Mouse (Mus musculus) E14TG2a.4 (cell line): ENCODE measurements around the gene Aldh1l1.

Source experiments
- H3K27me3 ChIP-seq: 2 replicates; pipeline ENCODE4 v1.6.1; 2014; ENCODE audit warnings: low read length, control low read depth; ENCODE audit not compliant: insufficient read depth
- H3K36me3 ChIP-seq: 2 replicates; pipeline ENCODE4 v1.6.1; 2014; ENCODE audit warnings: low read length, control low read depth; ENCODE audit not compliant: insufficient read depth
- H3K4me1 ChIP-seq: replicated peaks from 2 replicates; pipeline ENCODE4 v1.6.1; 2014; ENCODE audit warnings: low read depth, low read length, control low read depth
- H3K4me3 ChIP-seq: replicated peaks from 2 replicates; pipeline ENCODE4 v1.5.1; 2014; ENCODE audit warnings: mild to moderate bottlenecking, low read length
- H3K9me3 ChIP-seq: 2 replicates; pipeline ENCODE4 v1.6.1; 2014; ENCODE audit warnings: low read length, control low read depth
- CTCF ChIP-seq: conservative IDR thresholded peaks from 2 replicates; pipeline ENCODE4 v1.5.1; 2014; ENCODE audit warnings: low read length
- NANOG ChIP-seq: IDR thresholded peaks from 2 replicates; pipeline ENCODE4 v1.6.1; 2014; ENCODE audit warnings: borderline replicate concordance, low read length, mixed read lengths
- POU5F1 ChIP-seq: IDR thresholded peaks from 2 replicates; pipeline ENCODE4 v1.6.1; 2014; ENCODE audit warnings: low read length, borderline replicate concordance

Aldh1l1 gene

DNA sequence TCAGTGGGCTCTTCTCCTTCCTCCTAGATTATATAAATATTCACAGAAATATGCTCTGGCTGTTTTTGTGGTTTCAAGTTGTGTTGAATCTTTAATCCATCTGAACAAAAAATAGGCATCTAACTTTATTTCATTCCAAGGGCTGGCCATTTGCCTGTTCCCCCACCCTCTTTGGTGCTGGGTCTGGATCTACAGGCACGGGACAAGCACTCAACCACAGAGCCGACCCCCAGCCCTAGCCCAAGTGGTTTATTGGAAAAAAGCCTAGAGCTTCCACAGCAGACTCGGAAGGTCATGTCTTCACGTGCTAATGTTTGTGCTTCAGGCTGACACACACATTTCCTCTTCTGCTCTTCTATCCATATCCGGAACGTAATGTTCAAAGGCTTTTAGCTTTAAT, 19.7 kb downstream of the Aldh1l1 start:
- Histone ChIP-seq H3K36me3 (no peaks in the 10 kb centered on the region), H3K27me3 (peaks cover 7% of the 10 kb centered on the region; the same call in 1 of the 2 replicates), H3K4me3 (no peak overlapping the region), H3K9me3 (0 out of 2 replicates have a peak, but pooled peaks cover 4% of the 10 kb centered on the region), H3K4me1 (peaks cover 45% of the 10 kb centered on the region)
- TF ChIP-seq POU5F1 (no peak), CTCF (no peak), NANOG (no peak)

DNA sequence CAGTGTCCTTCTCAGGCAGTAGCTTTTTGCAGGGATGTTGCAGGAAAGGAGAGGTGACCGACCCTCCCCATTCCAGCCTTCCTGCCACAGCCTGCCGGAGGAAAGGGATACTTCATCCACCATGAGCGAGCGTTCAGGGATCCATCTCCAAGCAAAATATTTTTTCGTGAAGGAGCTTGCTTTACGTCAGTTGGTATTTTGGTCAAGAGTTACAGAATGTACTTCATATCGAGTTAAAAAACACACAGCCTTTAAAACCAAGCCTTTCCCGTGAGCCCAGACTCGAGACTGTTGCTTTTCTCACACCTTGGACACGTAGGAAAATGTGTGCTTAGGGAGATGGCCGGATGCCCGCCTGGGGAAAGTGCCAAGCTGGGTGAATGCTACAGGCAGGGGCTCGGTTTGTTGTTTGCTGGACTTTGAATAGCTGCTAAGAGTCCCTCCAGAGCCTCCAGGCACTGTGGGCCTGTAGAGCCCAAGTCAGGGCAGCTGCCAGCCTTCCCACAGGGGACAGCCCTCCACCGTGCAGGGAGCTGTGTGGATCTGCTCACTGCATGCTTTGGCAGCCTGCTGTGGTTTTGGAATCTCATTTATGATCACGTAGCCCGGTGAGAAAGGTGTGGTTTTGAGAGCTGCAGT, 20.6 kb downstream of the Aldh1l1 start:
- peaks cover 2% of the 10 kb centered on the region; the same call in 1 of the 2 replicates for H3K27me3 ChIP-seq
- peaks cover 47% of the 10 kb centered on the region for H3K4me1 ChIP-seq
- H3K9me3 ChIP-seq: 0 out of 2 replicates have a peak, but pooled peaks cover 4% of the 10 kb centered on the region
- H3K4me3 ChIP-seq: peak overlapping the region; percentile 26; the same call in 1 of the 2 replicates
- no peaks in the 10 kb centered on the region for H3K36me3 ChIP-seq
- TF ChIP-seq POU5F1: no peak
- TF ChIP-seq NANOG: no peak
- TF ChIP-seq CTCF: no peak

DNA sequence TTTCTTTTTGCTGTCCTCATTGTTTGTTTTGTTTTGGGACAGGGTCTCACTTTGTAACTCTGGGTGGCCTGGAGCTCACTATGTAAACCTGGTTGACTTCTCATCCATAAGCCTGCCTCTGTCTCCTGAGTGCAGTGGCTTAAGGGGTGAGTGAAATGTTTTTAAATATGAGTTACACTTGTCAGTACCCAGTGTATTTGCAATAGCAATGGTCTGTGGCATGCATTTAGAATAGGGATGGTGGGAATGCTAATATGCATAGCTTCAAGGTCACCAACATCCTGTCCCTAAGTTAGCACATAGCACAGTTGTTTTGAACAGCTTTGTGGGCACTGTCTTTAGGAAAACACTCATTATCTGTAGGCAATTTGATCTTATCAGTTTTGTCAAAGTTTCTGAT, 21.2 kb downstream of the Aldh1l1 start:
- Histone ChIP-seq H3K36me3 (no peaks in the 10 kb centered on the region), H3K9me3 (0 out of 2 replicates have a peak, but pooled peaks cover 4% of the 10 kb centered on the region)
- TF ChIP-seq POU5F1: no peak
- no peak for TF ChIP-seq NANOG
- no peak for TF ChIP-seq CTCF

DNA sequence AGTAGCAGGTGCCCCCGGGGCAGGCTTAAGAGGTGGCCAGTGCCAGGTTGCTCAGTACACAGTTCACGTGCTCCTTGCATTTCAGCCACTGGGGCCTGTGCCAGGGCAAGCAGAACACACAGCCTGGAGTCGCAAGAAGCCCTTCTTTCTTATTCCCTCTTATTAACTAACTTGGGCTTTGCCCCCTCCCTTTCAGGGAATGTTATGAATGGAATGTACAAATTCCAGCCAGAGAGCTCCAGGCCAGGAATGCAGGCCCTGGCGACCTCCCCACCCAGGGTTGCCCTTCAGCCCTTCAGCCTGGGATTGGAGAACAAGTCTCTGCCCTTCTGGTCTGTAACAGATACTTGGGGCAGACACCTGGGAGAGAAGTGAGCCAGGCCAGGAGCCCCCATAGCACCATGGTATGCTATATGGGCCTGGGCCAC, 22.0 kb downstream of the Aldh1l1 start:
- Histone ChIP-seq H3K4me3 (peak overlapping the region; percentile 37; the same call in 1 of the 2 replicates), H3K9me3 (0 out of 2 replicates have a peak, but pooled peaks cover 4% of the 10 kb centered on the region), H3K36me3 (no peaks in the 10 kb centered on the region), H3K4me1 (peaks cover 61% of the 10 kb centered on the region), H3K27me3 (no peaks in the 10 kb centered on the region; the same call in 1 of the 2 replicates)
- no peak for TF ChIP-seq CTCF

More for the DNA sequence above, 21.2 kb downstream of the Aldh1l1 start:
- Histone ChIP-seq H3K27me3 (peaks cover 2% of the 10 kb centered on the region; the same call in 1 of the 2 replicates), H3K4me1 (peaks cover 53% of the 10 kb centered on the region), H3K4me3 (0 out of 2 replicates have a peak overlapping the region, but pooled peaks have one; percentile 37)

DNA sequence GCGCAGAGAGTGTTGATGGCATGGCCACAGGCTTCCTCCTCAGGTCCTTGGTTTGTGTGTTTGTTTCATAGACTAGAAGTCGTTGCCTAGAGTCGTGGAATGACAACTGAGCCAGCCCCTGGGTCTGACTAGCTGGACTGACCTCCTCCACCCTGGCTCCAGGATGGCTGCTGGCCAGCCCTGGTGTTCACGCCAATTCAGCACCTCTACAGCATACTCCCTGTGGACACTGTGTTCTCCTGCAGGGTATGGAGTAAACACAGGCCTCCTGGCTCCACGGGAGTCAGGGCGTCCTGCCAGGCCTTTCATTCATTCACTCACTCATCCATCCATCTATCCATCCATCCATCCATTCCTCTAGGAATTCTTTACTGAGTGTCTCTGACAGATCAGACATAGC, 22.9 kb downstream of the Aldh1l1 start:
- Histone ChIP-seq H3K36me3 (no peaks in the 10 kb centered on the region), H3K27me3 (no peaks in the 10 kb centered on the region; the same call in 1 of the 2 replicates), H3K4me3 (no peak overlapping the region), H3K9me3 (0 out of 2 replicates have a peak, but pooled peaks cover 4% of the 10 kb centered on the region), H3K4me1 (peaks cover 70% of the 10 kb centered on the region)
- TF ChIP-seq NANOG (no peak), CTCF (no peak), POU5F1 (no peak)

DNA sequence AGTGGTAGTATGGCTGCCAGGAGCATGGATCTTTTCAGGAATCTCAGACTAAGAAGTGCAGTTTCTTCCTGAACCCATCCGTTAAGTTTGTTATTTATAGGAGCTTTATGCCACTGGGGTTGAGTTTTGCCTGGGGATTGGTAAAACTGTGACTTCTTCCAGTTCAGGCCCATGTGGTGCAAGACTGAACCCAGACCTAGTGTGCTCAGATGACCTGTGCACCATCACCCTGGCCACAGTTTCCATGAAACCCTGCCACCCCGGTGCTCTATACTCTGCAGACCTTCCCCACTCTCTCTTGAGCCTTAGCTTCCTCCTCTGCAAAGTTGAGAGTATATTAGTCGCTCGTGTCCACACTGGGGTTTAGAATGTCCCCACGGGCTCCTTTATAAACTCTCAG, 26.2 kb downstream of the Aldh1l1 start:
- Histone ChIP-seq H3K36me3 (no peaks in the 10 kb centered on the region), H3K4me3 (no peak overlapping the region)
- TF ChIP-seq NANOG (no peak), CTCF (no peak), POU5F1 (no peak)

DNA sequence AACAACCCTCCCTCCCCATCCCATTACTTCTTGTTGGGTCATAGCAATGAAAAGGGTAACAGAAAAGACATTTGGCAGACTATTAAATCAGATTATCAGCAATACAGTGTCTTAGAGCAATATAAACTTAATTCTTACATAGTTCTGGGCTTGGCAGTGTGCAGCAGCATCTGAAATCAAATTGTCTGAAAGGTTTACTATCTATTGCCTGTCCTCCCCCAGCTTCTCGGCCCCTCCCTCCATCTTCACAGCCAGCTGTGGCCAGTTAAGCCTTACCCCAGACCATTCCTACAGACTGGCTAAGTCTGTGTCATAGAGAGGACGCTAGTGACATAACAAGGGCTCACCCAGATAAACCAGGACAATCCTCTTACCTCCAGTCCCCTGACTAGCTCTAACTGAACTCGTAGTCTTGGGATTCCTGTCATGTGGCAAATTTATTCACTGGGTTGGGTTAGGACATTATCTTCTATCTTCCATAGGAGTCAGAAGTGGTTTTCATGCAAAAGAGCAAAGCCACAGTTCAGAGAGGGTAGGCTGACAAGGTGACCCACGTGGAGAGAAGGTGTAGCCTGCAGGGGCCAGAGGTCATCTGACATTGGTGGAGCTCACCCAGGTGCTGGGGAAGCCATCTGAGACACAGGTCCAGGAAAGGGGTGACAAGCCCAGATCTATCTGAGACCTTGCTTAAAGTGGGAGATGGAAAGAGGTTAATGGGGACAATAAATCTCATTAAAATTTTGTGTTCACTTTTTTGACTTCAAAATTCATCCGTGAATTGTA, 27.0 kb downstream of the Aldh1l1 start:
- H3K36me3 ChIP-seq: no peaks in the 10 kb centered on the region
- H3K27me3 ChIP-seq: peaks cover 4% of the 10 kb centered on the region; the same call in 1 of the 2 replicates
- H3K4me3 ChIP-seq: no peak overlapping the region
- peaks cover 51% of the 10 kb centered on the region for H3K4me1 ChIP-seq
- 0 out of 2 replicates have a peak, but pooled peaks cover 4% of the 10 kb centered on the region for H3K9me3 ChIP-seq
- no peak for TF ChIP-seq CTCF
- no peak for TF ChIP-seq POU5F1
- no peak for TF ChIP-seq NANOG

More for the DNA sequence above, 26.2 kb downstream of the Aldh1l1 start:
- peaks cover 59% of the 10 kb centered on the region for H3K4me1 ChIP-seq
- H3K27me3 ChIP-seq: peaks cover 4% of the 10 kb centered on the region; the same call in 1 of the 2 replicates
- H3K9me3 ChIP-seq: 0 out of 2 replicates have a peak, but pooled peaks cover 4% of the 10 kb centered on the region

DNA sequence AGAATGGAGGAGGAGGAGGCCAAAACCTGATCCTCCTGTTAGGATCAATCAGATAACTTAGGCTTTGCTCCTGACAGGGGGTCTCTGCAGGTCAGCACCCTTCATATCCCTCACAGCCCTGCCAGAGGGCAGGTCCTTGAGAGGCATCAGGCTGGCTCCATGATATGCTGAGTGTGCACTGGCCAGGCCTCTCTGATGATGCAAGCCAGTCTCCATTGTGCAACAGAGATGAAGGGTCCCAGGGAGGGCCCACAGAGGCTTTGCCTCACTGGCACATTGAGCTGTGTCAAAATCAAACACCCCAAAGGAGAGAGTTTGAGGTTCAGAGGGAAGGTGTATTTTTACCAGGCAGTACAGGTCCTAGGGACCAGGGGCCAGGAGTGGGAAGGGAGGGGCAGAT, 28.1 kb downstream of the Aldh1l1 start:
- no peak for TF ChIP-seq CTCF
- TF ChIP-seq NANOG: no peak
- no peak for TF ChIP-seq POU5F1
- H3K4me1 ChIP-seq: peaks cover 40% of the 10 kb centered on the region
- peaks cover 4% of the 10 kb centered on the region; the same call in 1 of the 2 replicates for H3K27me3 ChIP-seq
- peaks cover 8% of the 10 kb centered on the region for H3K9me3 ChIP-seq
- no peak overlapping the region for H3K4me3 ChIP-seq
- H3K36me3 ChIP-seq: no peaks in the 10 kb centered on the region
